Mouse (Mus musculus) midbrain, embryonic 12.5 days (tissue): ENCODE data around the gene Rnf19b. TPM values are rescaled to one million over a fixed set of nuclear protein-coding genes. Genes with fewer than 3 reads are reported as not detected.

Source experiments
- ATAC-seq: fragments of 200-750 bp; cut with Nextera tagmentation; 2 replicates; pipeline ENCODE4 v1.8.0; 2017; ENCODE audit warnings: low read depth, moderate TSS enrichment, moderate library complexity; ENCODE audit not compliant: low FRiP score
- H3K27ac ChIP-seq: fragments of 300-500 bp; sonication (generic); replicated peaks from 2 replicates; pipeline ENCODE4 v1.5.1; 2016; ENCODE audit warnings: mild to moderate bottlenecking
- H3K27me3 ChIP-seq: fragments of 300-500 bp; sonication (generic); 2 replicates; pipeline ENCODE4 v1.6.1; 2016; ENCODE audit warnings: mild to moderate bottlenecking
- H3K36me3 ChIP-seq: fragments of 300-500 bp; sonication (generic); 2 replicates; pipeline ENCODE4 v1.6.1; 2016
- H3K4me1 ChIP-seq: fragments of 300-500 bp; sonication (generic); 2 replicates; pipeline ENCODE4 v1.6.1; 2016
- H3K4me2 ChIP-seq: fragments of 300-500 bp; sonication (generic); replicated peaks from 2 replicates; pipeline ENCODE4 v1.6.1; 2016; ENCODE audit warnings: mild to moderate bottlenecking, moderate library complexity
- H3K4me3 ChIP-seq: fragments of 300-500 bp; sonication (generic); 2 replicates; pipeline ENCODE4 v1.5.1; 2016; ENCODE audit warnings: mild to moderate bottlenecking
- H3K9ac ChIP-seq: fragments of 300-500 bp; sonication (generic); replicated peaks from 2 replicates; pipeline ENCODE4 v1.6.1; 2016; ENCODE audit warnings: mild to moderate bottlenecking, moderate library complexity
- H3K9me3 ChIP-seq: fragments of 300-500 bp; sonication (generic); 2 replicates; pipeline ENCODE4 v1.6.1; 2016; ENCODE audit warnings: mild to moderate bottlenecking
- WGBS: fragments of 180-500 bp; shearing (Covaris S2); methylation state at CpG from one replicate; pipeline ENCODE4 v1.1.7; 2016; 5-methylcytosine and 5-hydroxymethylcytosine counted together
- polyA plus RNA-seq: library from polyadenylated mRNA; unstranded; fragments of >200 nt; fragmentation: Nextera tagmentation; extraction: Ambion mirVana; gene quantifications from 2 replicates; pipeline ENCODE4 v1.2.1, GENCODE M21; 2016

Gene Rnf19b
- polyA plus RNA-seq, 1 experiment from 2014 or later: 15.8 TPM

GRCm38 (mm10) chr4:129125736-129126451 lies 67.8 kb downstream of the Rnf19b start:
- no peak overlapping the region for H3K27ac ChIP-seq
- 11% methylated on average over 19 of the region's 19 CpGs for WGBS
- H3K4me2 ChIP-seq: peak overlapping the region; percentile 47
- H3K9ac ChIP-seq: peak overlapping the region; percentile 15; the same call in 1 of the 2 replicates
- H3K4me1 ChIP-seq: peaks cover 60% of the 10 kb centered on the region
- no peaks in the 10 kb centered on the region for H3K9me3 ChIP-seq
- no peak for ATAC-seq
- no peaks in the 10 kb centered on the region for H3K36me3 ChIP-seq
- peak overlapping the region; percentile 26 for H3K4me3 ChIP-seq
- peaks cover 69% of the 10 kb centered on the region for H3K27me3 ChIP-seq

DNA sequence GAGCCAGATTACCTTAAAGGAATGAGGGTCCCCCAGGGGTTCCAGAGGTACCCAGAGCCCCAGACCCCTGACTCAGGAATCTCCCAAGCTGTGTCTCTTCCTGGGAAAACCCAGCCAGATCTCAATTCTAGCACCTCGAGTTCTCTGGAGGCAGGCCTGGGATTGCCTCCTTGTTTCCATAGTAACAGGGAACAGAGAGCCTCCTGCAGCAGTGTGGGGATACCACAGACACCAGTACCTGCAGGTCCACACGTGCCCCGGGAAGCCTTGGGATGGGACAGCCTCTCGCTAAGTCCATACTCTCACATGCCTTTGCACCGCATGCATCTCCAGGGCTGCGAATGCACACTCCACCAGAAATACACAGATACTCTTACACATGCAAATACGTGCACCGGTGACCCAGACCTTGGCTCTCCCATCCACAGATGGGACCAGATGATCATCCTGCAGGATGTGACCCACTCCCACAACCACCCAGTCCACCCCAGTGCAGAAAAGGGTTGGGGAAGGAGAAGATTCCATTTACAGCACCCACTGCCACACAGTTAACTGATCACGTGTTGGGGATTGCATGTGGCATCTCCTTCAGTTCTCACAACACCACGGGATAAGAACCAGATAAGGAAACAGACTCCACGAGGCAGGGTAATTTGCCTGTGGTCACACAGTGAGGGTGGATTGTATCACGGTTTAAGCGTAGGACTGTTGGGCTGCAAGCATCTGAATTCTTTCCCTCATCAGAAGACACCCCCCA lies 70.7 kb downstream of the Rnf19b start:
- WGBS: 67% methylated on average over 13 of the region's 13 CpGs

GRCm38 (mm10) chr4:129129387-129129786 lies 71.3 kb downstream of the Rnf19b start:
- Histone ChIP-seq H3K4me1 (peaks cover 50% of the 10 kb centered on the region), H3K9ac (no peak overlapping the region), H3K36me3 (no peaks in the 10 kb centered on the region), H3K27ac (no peak overlapping the region), H3K9me3 (no peaks in the 10 kb centered on the region), H3K4me2 (no peak overlapping the region), H3K27me3 (peaks cover 59% of the 10 kb centered on the region), H3K4me3 (no peak overlapping the region)
- ATAC-seq: no peak
- 57% methylated on average over 9 of the region's 9 CpGs for WGBS

More for the DNA sequence above, 70.7 kb downstream of the Rnf19b start:
- ATAC-seq: no peak
- Histone ChIP-seq H3K4me3 (no peak overlapping the region), H3K9me3 (no peaks in the 10 kb centered on the region), H3K9ac (no peak overlapping the region), H3K27me3 (peaks cover 64% of the 10 kb centered on the region), H3K36me3 (no peaks in the 10 kb centered on the region), H3K4me1 (peaks cover 50% of the 10 kb centered on the region), H3K27ac (no peak overlapping the region), H3K4me2 (no peak overlapping the region)

GRCm38 (mm10) chr4:129130149-129130548 lies 72.1 kb downstream of the Rnf19b start:
- 3% methylated on average over 8 of the region's 8 CpGs for WGBS
- H3K36me3 ChIP-seq: no peaks in the 10 kb centered on the region
- peaks cover 53% of the 10 kb centered on the region for H3K27me3 ChIP-seq
- H3K9me3 ChIP-seq: no peaks in the 10 kb centered on the region
- no peak overlapping the region for H3K27ac ChIP-seq
- H3K9ac ChIP-seq: no peak overlapping the region
- no peak overlapping the region for H3K4me3 ChIP-seq
- no peak for ATAC-seq
- peak overlapping the region; percentile 25; the same call in 1 of the 2 replicates for H3K4me2 ChIP-seq
- peaks cover 49% of the 10 kb centered on the region for H3K4me1 ChIP-seq

- no peak for ATAC-seq
- no peaks in the 10 kb centered on the region for H3K36me3 ChIP-seq
- 9% methylated on average over 16 of the region's 17 CpGs for WGBS
- peaks cover 53% of the 10 kb centered on the region for H3K27me3 ChIP-seq
- peak overlapping the region; percentile 25; the same call in 1 of the 2 replicates for H3K4me2 ChIP-seq
- H3K4me1 ChIP-seq: peaks cover 43% of the 10 kb centered on the region
- H3K4me3 ChIP-seq: 0 out of 2 replicates have a peak overlapping the region, but pooled peaks have one; percentile 7
- H3K9me3 ChIP-seq: no peaks in the 10 kb centered on the region
- H3K27ac ChIP-seq: no peak overlapping the region
- no peak overlapping the region for H3K9ac ChIP-seq
Measured at GRCm38 (mm10) chr4:129130755-129131303, 72.8 kb downstream of the Rnf19b start.

GRCm38 (mm10) chr4:129134799-129135585 lies 76.9 kb downstream of the Rnf19b start:
- no peaks in the 10 kb centered on the region for H3K9me3 ChIP-seq
- H3K4me2 ChIP-seq: peak overlapping the region; percentile 21; the same call in 1 of the 2 replicates
- no peak overlapping the region for H3K9ac ChIP-seq
- no peak overlapping the region for H3K4me3 ChIP-seq
- ATAC-seq: no peak; the same call in 1 of the 2 replicates
- no peaks in the 10 kb centered on the region for H3K36me3 ChIP-seq
- 10% methylated on average over 15 of the region's 15 CpGs for WGBS
- no peak overlapping the region for H3K27ac ChIP-seq
- peaks cover 73% of the 10 kb centered on the region for H3K27me3 ChIP-seq
- H3K4me1 ChIP-seq: peaks cover 31% of the 10 kb centered on the region

Other genes with a start within 250 kb of the Rnf19b start
- 14.9 and 16.7 TPM in 2 replicates for gene Trim62, start 174.7 kb upstream of the Rnf19b start, polyA plus RNA-seq
- gene Azin2, start 95.8 kb upstream of the Rnf19b start, polyA plus RNA-seq: 16.4 and 16.9 TPM in 2 replicates
- 136 and 138 TPM in 2 replicates for gene Ak2, start 66.3 kb upstream of the Rnf19b start, polyA plus RNA-seq
- gene Tmem54, start 47.3 kb downstream of the Rnf19b start, polyA plus RNA-seq: 0.51 and 0.63 TPM in 2 replicates
- gene Hpca, start 63.8 kb downstream of the Rnf19b start, polyA plus RNA-seq: 3.6 and 4.0 TPM in 2 replicates
- gene Fndc5, start 78.7 kb downstream of the Rnf19b start, polyA plus RNA-seq: 1.3 and 1.8 TPM in 2 replicates
- 28.4 and 31.3 TPM in 2 replicates for gene S100pbp, start 131.5 kb downstream of the Rnf19b start, polyA plus RNA-seq
- 104 and 108 TPM in 2 replicates for gene Yars, start 131.5 kb downstream of the Rnf19b start, polyA plus RNA-seq
- 5.2 and 6.3 TPM in 2 replicates for gene C77080, start 203.1 kb downstream of the Rnf19b start, polyA plus RNA-seq
- gene Sync, start 229.3 kb downstream of the Rnf19b start, polyA plus RNA-seq: 0.62 and 0.66 TPM in 2 replicates